Mouse (Mus musculus): ENCODE data around the gene Alpk1.

Alpk1 gene

DNA sequence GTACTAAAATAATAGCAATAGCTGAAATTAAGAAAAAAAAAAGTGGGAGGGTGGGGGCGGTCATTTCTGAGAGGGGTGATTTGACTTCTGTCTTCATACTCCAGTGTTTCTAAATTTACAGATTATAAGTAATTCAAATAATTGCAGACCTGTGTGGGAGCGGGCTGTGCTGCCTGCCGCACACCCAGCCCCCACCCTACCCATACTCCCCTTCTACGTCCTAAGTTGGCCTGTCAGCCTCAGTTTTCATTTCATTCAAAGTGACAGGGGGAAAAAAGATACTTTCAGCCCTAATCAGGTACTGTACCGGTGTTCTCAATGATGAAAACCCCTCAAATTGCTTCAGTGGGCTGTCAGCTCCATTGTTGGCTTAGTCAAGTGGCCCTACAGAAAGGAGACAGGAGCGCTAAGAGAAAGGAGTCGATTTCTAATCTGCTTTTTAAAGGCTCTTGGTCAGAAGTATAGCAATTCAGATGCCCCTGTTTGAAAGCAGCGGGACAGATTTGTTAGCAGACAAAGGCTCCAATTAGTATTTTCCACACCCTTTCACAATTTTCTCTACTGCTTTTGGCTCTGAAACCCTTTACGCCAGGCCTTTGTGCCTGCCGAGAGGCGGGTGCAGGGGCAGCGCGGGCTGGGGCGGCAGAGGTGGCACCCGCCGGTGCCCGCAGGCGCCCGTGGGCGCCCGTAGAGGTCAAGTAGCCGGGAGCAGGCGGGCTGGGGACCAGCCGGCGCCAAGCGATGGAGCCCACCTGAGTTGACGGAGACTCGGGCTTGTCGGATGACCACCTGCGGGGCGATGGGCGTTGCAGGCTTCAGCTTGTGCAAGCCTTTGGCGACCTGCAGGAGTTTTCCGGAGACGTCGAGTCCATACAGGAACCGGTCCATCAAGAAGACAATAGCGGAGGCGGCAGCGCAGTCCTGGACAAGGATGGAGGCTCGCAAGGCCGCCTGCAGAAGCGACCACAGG, 85.2 kb downstream of the Alpk1 start:
- no peak for DNase-seq (ENCODE audit: low spot score in 2 of 2)

GRCm38 (mm10) chr3:127691230-127691629, 89.1 kb downstream of the Alpk1 start:
- DNase-seq (ENCODE audit: low spot score in 2 of 2): no peak

GRCm38 (mm10) chr3:127679703-127680102, 100.6 kb downstream of the Alpk1 start:
- no peak for DNase-seq (ENCODE audit: low spot score in 2 of 2)

- DNase-seq (ENCODE audit: low spot score in 2 of 2): no peak
Measured at GRCm38 (mm10) chr3:127661646-127662531, 118.4 kb downstream of the Alpk1 start.

GRCm38 (mm10) chr3:127660712-127661111, 119.6 kb downstream of the Alpk1 start:
- DNase-seq (ENCODE audit: low spot score in 2 of 2): no peak

- no peak for DNase-seq (ENCODE audit: low spot score in 2 of 2)
Measured at GRCm38 (mm10) chr3:127651742-127652653, 128.3 kb downstream of the Alpk1 start.

- no peak for DNase-seq (ENCODE audit: low spot score in 2 of 2)
Measured at GRCm38 (mm10) chr3:127646156-127646825, 134.0 kb downstream of the Alpk1 start.

- DNase-seq (ENCODE audit: low spot score in 2 of 2): no peak
Measured at GRCm38 (mm10) chr3:127642211-127642610, 138.1 kb downstream of the Alpk1 start.

- DNase-seq (ENCODE audit: low spot score in 2 of 2): no peak
Measured at GRCm38 (mm10) chr3:127640762-127641700, 139.3 kb downstream of the Alpk1 start.

GRCm38 (mm10) chr3:127639875-127640761, 140.2 kb downstream of the Alpk1 start:
- no peak for DNase-seq (ENCODE audit: low spot score in 2 of 2)

DNA sequence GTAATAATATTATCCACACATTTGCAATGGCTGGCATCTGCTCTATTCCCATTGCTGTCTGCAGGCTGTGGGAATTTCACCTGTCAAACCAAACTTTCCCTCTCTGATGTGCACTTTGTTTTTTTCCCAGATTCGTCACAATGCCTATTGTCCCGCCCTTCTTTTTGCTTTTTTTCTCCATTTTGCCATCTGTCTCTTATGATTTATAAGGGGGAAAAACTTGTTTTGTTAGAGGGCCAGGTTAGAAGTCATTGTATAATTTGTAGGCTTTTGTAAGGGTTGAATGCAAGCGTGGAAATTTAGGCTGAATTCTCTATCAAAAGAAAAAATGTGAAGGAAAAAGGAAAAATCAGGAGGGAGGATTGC, 145.4 kb downstream of the Alpk1 start:
- DNase-seq (ENCODE audit: low spot score in 2 of 2): no peak

DNA sequence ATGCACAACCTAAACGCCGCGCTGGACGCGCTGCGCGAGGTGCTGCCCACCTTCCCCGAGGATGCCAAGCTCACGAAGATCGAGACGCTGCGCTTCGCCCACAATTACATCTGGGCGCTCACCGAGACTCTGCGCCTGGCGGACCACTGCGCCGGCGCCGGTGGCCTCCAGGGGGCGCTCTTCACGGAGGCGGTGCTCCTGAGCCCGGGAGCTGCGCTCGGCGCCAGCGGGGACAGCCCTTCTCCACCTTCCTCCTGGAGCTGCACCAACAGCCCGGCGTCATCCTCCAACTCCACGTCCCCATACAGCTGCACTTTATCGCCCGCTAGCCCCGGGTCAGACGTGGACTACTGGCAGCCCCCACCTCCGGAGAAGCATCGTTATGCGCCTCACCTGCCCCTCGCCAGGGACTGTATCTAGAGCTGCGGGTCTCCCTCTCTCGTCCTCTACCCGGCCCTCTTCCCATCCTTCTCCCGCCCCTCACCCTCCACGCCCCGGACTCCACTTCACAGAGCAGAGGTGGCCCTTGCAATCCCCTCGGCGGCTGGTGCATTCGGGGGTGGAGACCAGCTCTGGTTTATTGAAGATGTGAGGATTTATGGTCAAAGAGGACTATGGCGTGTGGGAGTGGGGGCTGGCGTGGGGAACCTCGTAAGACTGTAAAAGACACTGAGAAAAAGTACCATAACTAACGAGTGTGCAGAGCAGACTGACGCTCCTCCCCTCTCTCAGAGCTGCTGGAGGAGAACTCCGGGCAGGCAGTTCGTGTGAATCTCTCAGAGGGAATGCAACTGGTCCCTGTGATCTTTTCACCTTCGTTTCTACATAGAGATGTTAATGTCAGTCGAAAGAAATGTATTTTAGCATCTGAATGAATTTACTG, 146.0 kb downstream of the Alpk1 start:
- peak; percentile 39 to 59 for DNase-seq (ENCODE audit: low spot score in 2 of 2)

DNA sequence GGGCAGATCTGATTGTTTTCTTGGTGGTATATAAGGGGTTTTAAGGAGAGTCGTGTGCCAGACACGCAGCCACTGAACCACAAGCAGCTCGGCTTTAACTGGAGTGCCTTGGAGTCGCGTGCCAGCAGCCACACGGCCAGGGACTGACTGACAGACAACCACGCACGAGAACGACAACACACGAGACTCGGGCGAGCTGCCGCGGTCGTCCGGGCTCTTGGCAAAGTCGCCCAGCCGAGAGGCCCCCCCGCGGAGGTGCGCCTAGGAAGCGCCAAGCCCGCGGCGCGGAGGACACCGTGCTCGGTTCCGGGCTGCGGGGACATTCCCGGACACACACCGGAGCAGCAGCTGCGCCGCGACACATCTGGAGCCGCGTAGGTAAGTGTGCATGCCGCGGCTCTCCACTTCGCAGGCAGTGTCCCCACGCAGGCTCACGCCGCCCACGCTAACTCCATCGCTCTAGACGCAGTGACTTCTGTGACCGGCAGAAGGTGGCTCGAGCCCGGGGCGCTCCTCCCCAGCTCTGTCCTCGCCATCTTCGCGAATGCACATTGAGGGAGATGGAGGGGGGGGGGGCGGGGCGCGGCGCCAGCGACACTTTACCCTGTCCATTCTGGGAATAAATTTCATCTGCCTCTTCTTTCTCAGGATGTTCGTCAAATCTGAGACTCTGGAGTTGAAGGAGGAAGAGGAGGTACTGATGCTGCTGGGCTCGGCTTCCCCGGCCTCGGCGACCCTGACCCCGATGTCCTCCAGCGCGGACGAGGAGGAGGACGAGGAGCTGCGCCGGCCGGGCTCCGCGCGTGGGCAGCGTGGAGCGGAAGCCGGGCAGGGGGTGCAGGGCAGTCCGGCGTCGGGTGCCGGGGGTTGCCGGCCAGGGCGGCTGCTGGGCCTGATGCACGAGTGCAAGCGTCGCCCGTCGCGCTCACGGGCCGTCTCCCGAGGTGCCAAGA, 147.0 kb downstream of the Alpk1 start, which contains the start of gene Neurog2:
Neurog2 (plus strand) TSS at position 56 of the 953 bp plus-strand sequence.
- DNase-seq (ENCODE audit: low spot score in 2 of 2): no peak

- DNase-seq (ENCODE audit: low spot score in 2 of 2): no peak
Measured at GRCm38 (mm10) chr3:127632531-127632930, 147.8 kb downstream of the Alpk1 start.

DNA sequence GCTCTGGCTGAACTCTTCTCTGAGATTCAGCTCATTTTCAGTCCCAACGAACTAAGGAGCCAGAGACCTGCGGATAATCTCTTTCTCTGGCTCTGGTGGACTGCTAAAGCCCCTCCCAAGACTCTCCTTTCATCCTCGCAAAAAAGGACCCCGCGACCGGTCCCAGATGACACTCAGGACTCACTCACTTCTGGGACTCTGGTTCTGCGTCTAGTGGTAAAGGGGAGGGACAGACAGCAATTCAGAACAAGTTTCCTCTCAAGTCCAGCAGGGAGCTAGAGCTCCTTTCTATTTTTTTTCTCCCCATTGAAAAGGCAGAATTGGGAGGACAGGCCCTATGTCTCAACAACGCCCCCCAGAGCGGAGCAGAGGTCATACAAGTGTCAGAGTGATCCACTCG, 148.7 kb downstream of the Alpk1 start:
- no peak for DNase-seq (ENCODE audit: low spot score in 2 of 2)

GRCm38 (mm10) chr3:127630735-127631372, 149.5 kb downstream of the Alpk1 start:
- DNase-seq (ENCODE audit: low spot score in 2 of 2): no peak
